Mouse (Mus musculus) MN1 (cell line): ENCODE data around the gene Rassf2.

Experiments
- DNase-seq: peaks from one replicate; pipeline ENCODE4 v3.0.0-alpha.2; 2016; ENCODE audit warnings: low spot score

Rassf2 gene

GRCm38 (mm10) chr2:132034590-132035469 is 4.8 kb upstream of the Rassf2 start:
- DNase-seq = no peak

GRCm38 (mm10) chr2:132031364-132032095 is 1.5 kb upstream of the Rassf2 start:
- no peak for DNase-seq

DNA sequence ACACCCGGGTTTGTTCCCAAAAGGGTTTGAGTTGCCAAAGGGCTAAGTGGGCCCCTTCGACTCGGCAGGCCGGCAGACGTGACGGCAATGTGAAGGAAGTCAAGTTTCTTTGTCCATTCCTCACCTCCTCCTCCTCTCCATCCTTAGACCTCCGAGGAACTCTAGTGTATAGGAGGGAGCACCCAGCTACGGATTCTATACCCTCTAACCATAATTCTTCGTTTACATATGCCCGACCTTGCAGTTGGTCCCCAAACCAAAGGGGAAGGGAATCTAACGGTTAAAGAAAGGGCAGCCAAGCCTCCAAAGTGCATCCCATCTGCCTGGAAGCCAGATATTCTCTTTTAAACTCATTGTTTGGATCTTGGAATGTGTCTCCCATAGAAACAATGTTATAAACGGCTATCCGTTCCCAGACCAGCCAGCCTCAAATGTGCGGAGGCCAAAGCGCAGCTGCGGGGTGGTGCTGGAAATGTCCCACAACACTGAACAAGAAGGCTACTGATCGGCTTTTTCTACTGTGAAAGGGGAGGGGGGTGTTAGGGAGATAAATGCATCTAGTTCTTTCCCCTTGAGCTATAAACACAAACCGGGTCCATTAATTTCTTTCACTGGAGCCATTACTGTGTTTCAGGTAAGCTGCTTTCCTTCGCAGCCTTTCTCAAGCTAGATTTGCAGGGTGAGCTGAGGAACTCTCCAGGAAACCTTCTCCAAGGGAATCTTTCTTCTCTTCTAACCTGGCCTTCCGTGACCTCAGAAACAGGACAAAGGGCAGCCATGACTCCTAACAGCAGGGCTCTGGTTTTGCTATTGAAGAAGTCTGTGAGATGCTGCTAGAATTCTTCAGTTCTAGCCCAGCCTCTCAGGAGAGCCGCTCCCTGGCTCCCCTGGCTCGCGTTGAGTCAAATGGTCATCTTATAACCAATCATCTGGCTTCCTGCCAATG is 633 bp upstream of the Rassf2 start:
- peak; percentile 31 for DNase-seq

DNA sequence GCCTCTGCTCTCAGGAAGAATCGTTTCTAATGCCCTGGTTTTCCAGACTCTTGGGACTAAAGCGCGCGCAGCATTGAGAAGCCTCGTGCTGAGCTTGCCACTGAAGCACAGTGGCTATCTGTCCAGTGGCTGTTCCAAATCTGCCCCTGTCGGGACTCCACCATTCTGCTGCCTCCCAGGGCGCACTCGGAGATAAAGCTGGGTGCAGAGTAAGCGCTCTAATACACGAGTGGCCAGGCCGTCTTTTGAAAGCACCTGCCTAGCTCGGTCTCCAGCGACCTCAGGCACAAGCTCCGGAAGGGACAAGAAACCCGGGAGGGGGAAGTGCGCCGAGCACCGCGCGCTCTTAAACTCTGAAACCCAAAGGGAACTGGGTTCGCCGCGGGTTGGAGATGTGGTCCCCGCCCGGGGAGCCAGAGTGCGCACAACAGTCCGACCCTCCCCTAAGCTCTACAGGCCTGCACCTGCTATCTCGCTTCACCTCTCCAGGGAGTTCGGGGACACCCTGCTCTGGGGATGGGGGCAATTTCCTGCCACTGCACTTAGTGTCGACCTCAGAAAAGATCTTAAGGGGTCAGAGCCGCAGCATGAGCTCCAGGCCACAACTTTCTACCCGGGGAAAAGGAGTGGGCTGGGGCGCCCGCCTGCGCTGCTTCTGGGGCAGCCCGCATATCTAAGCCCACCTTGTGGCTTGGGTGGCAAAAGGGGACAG is 1.0 kb downstream of the Rassf2 start:
- peak; percentile 45 for DNase-seq

GRCm38 (mm10) chr2:132028107-132028506 is 2.0 kb downstream of the Rassf2 start:
- no peak for DNase-seq

DNA sequence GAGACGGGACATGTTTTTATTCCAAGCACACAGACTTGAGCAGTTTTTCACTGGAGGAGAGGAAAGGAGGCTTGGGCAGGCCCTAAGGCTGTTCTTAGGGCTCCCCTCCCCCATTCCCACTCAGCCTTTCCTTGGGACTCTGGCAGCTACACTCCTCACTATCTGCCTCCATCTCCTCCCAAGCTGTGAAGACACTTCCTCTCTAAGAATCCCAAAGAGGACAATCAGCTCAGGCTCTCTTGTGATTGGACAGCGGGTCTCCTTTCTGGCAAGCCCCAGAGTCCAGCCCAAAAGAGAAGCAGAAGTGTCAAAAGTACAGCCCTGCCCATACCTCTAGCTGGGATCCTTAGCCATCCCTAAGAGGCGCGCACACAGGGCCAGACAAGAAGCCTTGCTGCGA is 2.7 kb downstream of the Rassf2 start:
- DNase-seq = no peak

GRCm38 (mm10) chr2:132024028-132024427 is 6.0 kb downstream of the Rassf2 start:
- no peak for DNase-seq

DNA sequence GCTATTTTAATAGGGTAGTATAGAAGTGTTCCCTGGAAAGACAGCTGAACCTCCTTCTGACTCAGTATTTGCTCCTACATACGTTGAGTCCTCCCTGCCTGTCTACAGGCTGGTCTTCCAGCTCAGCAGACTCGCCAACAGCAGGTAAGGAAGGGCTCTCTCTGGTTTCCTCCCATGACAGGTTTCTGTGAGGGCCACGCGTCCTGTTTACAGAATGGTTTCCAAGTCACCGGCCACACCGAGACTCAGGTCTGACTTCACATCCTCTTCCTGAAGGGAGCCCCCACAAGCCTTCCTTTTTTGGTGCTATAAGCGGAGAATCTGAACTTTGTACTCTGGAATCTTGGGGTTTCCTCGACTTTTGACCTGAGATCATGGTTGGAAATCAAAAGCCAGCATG is 7.4 kb downstream of the Rassf2 start:
- DNase-seq = no peak

DNA sequence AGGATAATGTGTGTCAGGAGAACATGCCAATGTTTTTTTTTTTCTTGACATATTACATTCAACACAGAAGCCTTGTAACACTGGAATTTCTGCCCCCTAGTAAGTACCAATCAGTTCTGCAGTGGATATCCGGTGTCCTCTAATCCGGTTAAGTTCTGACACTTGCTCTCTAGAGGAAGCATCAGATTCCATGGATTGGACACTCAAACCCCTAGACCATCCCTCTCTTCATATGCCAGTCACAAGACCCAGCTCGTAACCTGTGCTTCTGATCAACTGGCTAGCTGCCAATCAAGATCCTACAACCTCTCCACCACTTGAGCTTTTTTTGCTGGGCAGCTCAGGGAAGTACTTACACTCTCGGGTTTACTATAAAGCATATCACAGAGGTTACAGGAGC is 8.4 kb downstream of the Rassf2 start:
- DNase-seq = no peak

- no peak for DNase-seq
Measured at GRCm38 (mm10) chr2:132020991-132021541, 9.0 kb downstream of the Rassf2 start.

DNA sequence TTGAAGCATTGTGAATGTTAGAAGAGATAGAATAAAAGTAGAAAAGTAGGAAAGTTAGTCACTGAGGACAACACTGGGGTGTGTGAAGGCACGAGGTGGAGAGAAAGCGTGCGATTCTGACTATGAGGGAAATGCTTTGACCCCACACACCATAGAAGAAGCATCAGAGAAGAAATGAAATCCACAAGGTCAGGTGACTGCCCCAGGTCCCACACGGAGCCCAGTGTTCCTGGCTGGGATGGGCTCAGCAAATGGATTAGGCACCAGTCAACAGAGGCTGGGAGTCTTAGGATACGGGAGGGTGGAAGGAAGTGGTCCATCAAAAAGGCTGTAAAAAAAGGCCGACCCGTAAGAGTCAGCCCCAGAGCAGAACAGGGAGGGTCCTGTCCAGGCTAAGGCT is 9.6 kb downstream of the Rassf2 start:
- DNase-seq = no peak

- no peak for DNase-seq
Measured at GRCm38 (mm10) chr2:132019372-132019811, 10.7 kb downstream of the Rassf2 start.

- no peak for DNase-seq
Measured at GRCm38 (mm10) chr2:132018156-132018555, 11.9 kb downstream of the Rassf2 start.

GRCm38 (mm10) chr2:132017611-132018010 is 12.4 kb downstream of the Rassf2 start:
- peak; percentile 39 for DNase-seq

- no peak for DNase-seq
Measured at GRCm38 (mm10) chr2:132016034-132016433, 14.0 kb downstream of the Rassf2 start.

DNA sequence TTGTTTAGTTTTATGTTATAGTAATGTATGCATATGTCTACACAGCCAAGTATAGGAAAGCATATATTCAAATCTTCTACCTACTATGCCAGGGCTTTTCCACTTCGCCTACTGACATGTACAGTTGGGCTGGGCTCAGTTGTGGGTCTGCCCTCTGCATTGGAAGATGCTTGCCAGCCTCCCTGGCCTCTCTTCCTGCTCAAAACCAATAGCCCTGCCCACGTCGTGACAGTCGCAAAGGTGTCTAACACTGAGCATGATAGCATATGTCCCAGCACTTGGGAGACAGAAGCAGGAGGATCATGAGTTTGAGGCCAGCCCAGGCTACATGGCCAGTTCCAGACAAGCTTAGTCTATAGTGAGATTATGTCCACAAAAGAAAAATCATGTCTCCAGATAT is 16.9 kb downstream of the Rassf2 start:
- no peak for DNase-seq

DNA sequence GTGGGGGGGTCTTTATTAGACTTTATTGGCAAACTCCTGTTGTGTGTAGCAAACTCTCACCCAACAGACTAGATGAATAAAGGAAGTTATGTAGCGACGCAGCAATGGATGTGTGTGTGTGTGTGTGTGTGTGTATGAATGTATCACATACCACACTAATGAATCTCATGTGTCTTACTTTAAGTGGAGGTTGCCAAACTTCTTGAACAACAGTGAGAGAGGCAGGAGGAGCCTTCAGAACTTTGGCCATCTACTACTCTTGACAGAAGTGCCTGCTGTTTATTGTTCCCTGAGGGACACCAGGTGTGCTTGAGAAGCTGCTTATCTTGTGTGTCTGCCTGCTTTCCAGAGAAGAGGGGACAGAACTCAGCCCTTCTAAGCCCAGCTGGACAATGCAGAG is 19.3 kb downstream of the Rassf2 start:
- no peak for DNase-seq

- no peak for DNase-seq
Measured at GRCm38 (mm10) chr2:132008186-132008585, 21.9 kb downstream of the Rassf2 start.

DNA sequence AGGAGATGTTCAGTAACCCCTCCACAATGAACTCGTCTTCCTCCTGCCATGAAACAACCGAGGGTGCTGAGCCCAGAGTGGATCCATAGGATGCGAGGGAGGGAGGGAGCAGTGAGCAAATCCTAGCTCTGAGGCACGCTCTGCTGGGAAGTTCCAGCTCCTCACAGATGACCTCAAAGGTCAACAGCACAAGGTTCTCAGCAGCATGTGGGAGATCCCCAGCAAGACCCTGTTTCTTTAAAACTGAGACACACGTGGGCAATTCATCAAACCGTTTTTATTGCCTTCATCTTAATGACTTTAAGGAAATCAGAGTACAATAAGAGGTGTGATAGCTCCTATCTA is 22.6 kb downstream of the Rassf2 start:
- DNase-seq = no peak

- no peak for DNase-seq
Measured at GRCm38 (mm10) chr2:132006561-132007474, 23.2 kb downstream of the Rassf2 start.
